Mouse (Mus musculus): ENCODE measurements around the gene Rnft2.

The Rnft2 gene

GRCm38 (mm10) chr5:118174310-118175009 lies 70.5 kb downstream of the Rnft2 start:
- no peak for DNase-seq (ENCODE audit: low read depth in 1 of 2, low spot score in 2 of 2)

- DNase-seq (ENCODE audit: low read depth in 1 of 2, low spot score in 2 of 2): no peak
Observed at GRCm38 (mm10) chr5:118172078-118172723, 72.7 kb downstream of the Rnft2 start.

GRCm38 (mm10) chr5:118171665-118172064 lies 73.3 kb downstream of the Rnft2 start:
- DNase-seq (ENCODE audit: low read depth in 1 of 2, low spot score in 2 of 2): no peak

GRCm38 (mm10) chr5:118170888-118171529 lies 73.9 kb downstream of the Rnft2 start:
- no peak for DNase-seq (ENCODE audit: low read depth in 1 of 2, low spot score in 2 of 2)

- no peak for DNase-seq (ENCODE audit: low read depth in 1 of 2, low spot score in 2 of 2)
Observed at GRCm38 (mm10) chr5:118169222-118170221, 75.4 kb downstream of the Rnft2 start.

- no peak for DNase-seq (ENCODE audit: low read depth in 1 of 2, low spot score in 2 of 2)
Observed at GRCm38 (mm10) chr5:118167561-118167995, 77.3 kb downstream of the Rnft2 start.

GRCm38 (mm10) chr5:118165462-118165861 lies 79.5 kb downstream of the Rnft2 start:
- no peak for DNase-seq (ENCODE audit: low read depth in 1 of 2, low spot score in 2 of 2)

- DNase-seq (ENCODE audit: low read depth in 1 of 2, low spot score in 2 of 2): no peak
Observed at GRCm38 (mm10) chr5:118164581-118164980, 80.3 kb downstream of the Rnft2 start, which contains the start of gene Hrk. Gene Hrk (plus strand): TSS chr5:118164648.

GRCm38 (mm10) chr5:118160691-118161090 lies 84.2 kb downstream of the Rnft2 start:
- no peak for DNase-seq (ENCODE audit: low read depth in 1 of 2, low spot score in 2 of 2)

GRCm38 (mm10) chr5:118156976-118157375 lies 87.9 kb downstream of the Rnft2 start:
- DNase-seq (ENCODE audit: low read depth in 1 of 2, low spot score in 2 of 2): no peak

GRCm38 (mm10) chr5:118155565-118155947 lies 89.4 kb downstream of the Rnft2 start:
- no peak for DNase-seq (ENCODE audit: low read depth in 1 of 2, low spot score in 2 of 2)

- DNase-seq (ENCODE audit: low read depth in 1 of 2, low spot score in 2 of 2): peak; percentile 54 to 70
Observed at GRCm38 (mm10) chr5:118154839-118155564, 89.9 kb downstream of the Rnft2 start, which contains the start of gene Fbxw8. Gene Fbxw8 (minus strand): TSS chr5:118155464.

- no peak for DNase-seq (ENCODE audit: low read depth in 1 of 2, low spot score in 2 of 2)
Observed at GRCm38 (mm10) chr5:118149711-118150110, 95.2 kb downstream of the Rnft2 start.

GRCm38 (mm10) chr5:118147264-118147663 lies 97.7 kb downstream of the Rnft2 start:
- no peak for DNase-seq (ENCODE audit: low read depth in 1 of 2, low spot score in 2 of 2)

- no peak for DNase-seq (ENCODE audit: low read depth in 1 of 2, low spot score in 2 of 2)
Observed at GRCm38 (mm10) chr5:118145999-118146679, 98.8 kb downstream of the Rnft2 start.

- DNase-seq (ENCODE audit: low read depth in 1 of 2, low spot score in 2 of 2): no peak
Observed at GRCm38 (mm10) chr5:118145458-118145857, 99.5 kb downstream of the Rnft2 start.

GRCm38 (mm10) chr5:118144770-118145169 lies 100.1 kb downstream of the Rnft2 start:
- no peak for DNase-seq (ENCODE audit: low read depth in 1 of 2, low spot score in 2 of 2)

GRCm38 (mm10) chr5:118144327-118144726 lies 100.6 kb downstream of the Rnft2 start:
- DNase-seq (ENCODE audit: low read depth in 1 of 2, low spot score in 2 of 2): no peak

GRCm38 (mm10) chr5:118143211-118144026 lies 101.5 kb downstream of the Rnft2 start:
- DNase-seq (ENCODE audit: low read depth in 1 of 2, low spot score in 2 of 2): no peak

All from monocyte, adult 2 months (primary cell).